Mouse (Mus musculus) C2C12 (cell line): ENCODE measurements at regions not wholly inside any gene's neighbourhood (a gene's known extent, or its start where the extent isn't known, plus 50 kb on each side); places are given as distances from the start of the nearest gene placed in this dataset.

Source experiments
- CTCF ChIP-seq: IDR thresholded peaks from one replicate; pipeline ENCODE4 v1.5.1; 2011; ENCODE audit not compliant: control insufficient read depth, insufficient read depth, insufficient read length
- USF1 ChIP-seq: IDR thresholded peaks from one replicate; pipeline ENCODE4 v1.6.1; 2011; ENCODE audit warnings: low read depth, mild to moderate bottlenecking, control low read depth, moderate library complexity

- TF ChIP-seq CTCF (no peak), USF1 (no peak)
Measured at GRCm38 (mm10) chr6:98483319-98484123, 141.0 kb upstream of the Gm765 start.
